Mouse (Mus musculus) spleen, postnatal 10 days (tissue): ENCODE results near the gene Traip.

Experiments
- DNase-seq, 2 experiments: peaks; one replicate each; pipeline ENCODE4 v3.0.0; 2021 to 2022; ENCODE audit warnings: low spot score in 2 of 2

Gene Traip

GRCm38 (mm10) chr9:107949922-107950235 is at the start of gene Traip:
Gene Traip, plus strand, starts transcription at chr9:107950136.
- no peak for DNase-seq

- DNase-seq = peak; percentile 49 to 79
Observed at GRCm38 (mm10) chr9:107900840-107901626, 48.9 kb upstream of the Traip start.

- no peak for DNase-seq
Observed at GRCm38 (mm10) chr9:107901627-107901914, 48.4 kb upstream of the Traip start.

- DNase-seq = peak; percentile 87 to 91
Observed at GRCm38 (mm10) chr9:107904726-107905125, 45.2 kb upstream of the Traip start.

- DNase-seq = peak in 1 of 2 experiments; percentile 68
Observed at GRCm38 (mm10) chr9:107906252-107906966, 43.5 kb upstream of the Traip start, which contains the start of gene Mst1r. Gene Mst1r, plus strand, starts transcription at chr9:107906873.

- no peak for DNase-seq
Observed at GRCm38 (mm10) chr9:107906967-107907800, 42.8 kb upstream of the Traip start.

- DNase-seq = no peak
Observed at GRCm38 (mm10) chr9:107907801-107908120, 42.2 kb upstream of the Traip start.

- no peak for DNase-seq
Observed at GRCm38 (mm10) chr9:107908410-107909158, 41.4 kb upstream of the Traip start.

GRCm38 (mm10) chr9:107910025-107910769 is 39.7 kb upstream of the Traip start:
- no peak for DNase-seq

- DNase-seq = no peak
Observed at GRCm38 (mm10) chr9:107914764-107915420, 35.0 kb upstream of the Traip start.

- DNase-seq = no peak
Observed at GRCm38 (mm10) chr9:107917895-107918608, 31.9 kb upstream of the Traip start.

- no peak for DNase-seq
Observed at GRCm38 (mm10) chr9:107918884-107919283, 31.1 kb upstream of the Traip start.

GRCm38 (mm10) chr9:107919441-107919840 is 30.5 kb upstream of the Traip start:
- no peak for DNase-seq

GRCm38 (mm10) chr9:107923021-107923420 is 26.9 kb upstream of the Traip start:
- peak in 1 of 2 experiments; percentile 72 for DNase-seq

GRCm38 (mm10) chr9:107923956-107924355 is 26.0 kb upstream of the Traip start:
- DNase-seq = no peak

GRCm38 (mm10) chr9:107925251-107925650 is 24.7 kb upstream of the Traip start:
- no peak for DNase-seq

- no peak for DNase-seq
Observed at GRCm38 (mm10) chr9:107926920-107927420, 23.0 kb upstream of the Traip start.

- DNase-seq = no peak
Observed at GRCm38 (mm10) chr9:107927749-107928148, 22.2 kb upstream of the Traip start.

- DNase-seq = no peak
Observed at GRCm38 (mm10) chr9:107928169-107928568, 21.8 kb upstream of the Traip start, which contains the start of gene Actl11. Gene Actl11, plus strand, starts transcription at chr9:107928469.

GRCm38 (mm10) chr9:107932221-107932620 is 17.7 kb upstream of the Traip start:
- DNase-seq = no peak
